Mouse (Mus musculus): ENCODE results near the gene Gm10837. TPM values are rescaled to one million over a fixed set of nuclear protein-coding genes. Genes with fewer than 3 reads are reported as not detected.
"Not testable (repeated sequence)": the region's sequence is repeated elsewhere in the genome, so short reads cannot be mapped to it uniquely, and the experiment has no call there.

Gene Gm10837
- total RNA-seq (2022): not detected

DNA sequence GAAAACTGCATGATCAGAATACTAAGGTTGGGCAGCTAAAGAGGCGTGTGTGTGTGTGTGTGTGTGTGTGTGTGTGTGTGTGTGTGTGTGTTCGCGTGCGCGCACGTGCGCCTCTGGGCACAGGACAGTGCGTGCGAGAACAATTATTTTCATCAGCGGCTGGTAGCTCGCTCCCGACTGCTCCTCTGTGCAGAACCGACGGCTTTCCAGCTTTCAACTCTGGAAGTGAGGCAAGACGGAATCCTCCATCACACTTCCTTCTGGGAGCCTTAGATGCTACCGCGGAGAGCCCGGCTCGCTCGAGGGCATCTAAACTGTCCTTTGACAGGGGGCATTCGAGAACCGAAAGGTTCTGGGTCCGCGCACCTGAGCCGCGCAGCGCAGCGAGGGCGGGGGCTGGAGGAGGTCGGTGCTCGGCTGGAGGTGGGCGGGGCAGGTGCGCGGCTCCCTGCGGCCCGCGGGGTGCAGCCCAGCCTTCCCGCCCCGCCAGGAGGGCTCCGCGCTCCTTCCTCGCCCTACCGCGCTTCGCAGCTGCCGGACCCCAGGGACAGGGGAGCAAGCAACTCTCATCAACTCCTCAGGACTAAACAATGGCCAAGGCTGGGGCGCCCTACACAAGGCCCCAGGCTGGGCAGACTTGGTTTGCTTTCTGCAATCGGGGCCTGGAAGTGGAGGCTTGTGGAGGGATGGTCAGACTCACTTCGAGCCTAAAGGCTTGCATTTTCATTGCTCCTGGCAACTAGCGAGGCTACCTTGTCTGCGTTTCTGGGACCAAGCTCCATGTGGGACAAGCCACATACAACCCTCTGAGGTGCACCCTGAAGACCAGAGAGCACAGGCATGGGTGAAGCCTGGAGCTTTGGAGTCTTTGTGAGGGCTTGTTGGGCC lies at the start of gene Gm10837:
Gene Gm10837, plus strand, starts transcription at position 146 of the 888 bp plus-strand sequence.
- no peak for DNase-seq (ENCODE audit: low spot score)

GRCm38 (mm10) chr14:122449601-122450495 lies 40.5 kb upstream of the Gm10837 start:
- DNase-seq (ENCODE audit: low spot score): no peak

- DNase-seq (ENCODE audit: low spot score): no peak
Measured at GRCm38 (mm10) chr14:122450496-122451382, 39.6 kb upstream of the Gm10837 start, which contains the start of gene Gm5089. TSS of gene Gm5089 (minus strand) at chr14:122451115.

GRCm38 (mm10) chr14:122451551-122452145 lies 38.7 kb upstream of the Gm10837 start:
- DNase-seq (ENCODE audit: low spot score): no peak

GRCm38 (mm10) chr14:122452701-122453387 lies 37.5 kb upstream of the Gm10837 start:
- no peak for DNase-seq (ENCODE audit: low spot score)

GRCm38 (mm10) chr14:122453388-122453995 lies 36.9 kb upstream of the Gm10837 start:
- no peak for DNase-seq (ENCODE audit: low spot score)

GRCm38 (mm10) chr14:122453996-122454738 lies 36.2 kb upstream of the Gm10837 start:
- no peak for DNase-seq (ENCODE audit: low spot score)

DNA sequence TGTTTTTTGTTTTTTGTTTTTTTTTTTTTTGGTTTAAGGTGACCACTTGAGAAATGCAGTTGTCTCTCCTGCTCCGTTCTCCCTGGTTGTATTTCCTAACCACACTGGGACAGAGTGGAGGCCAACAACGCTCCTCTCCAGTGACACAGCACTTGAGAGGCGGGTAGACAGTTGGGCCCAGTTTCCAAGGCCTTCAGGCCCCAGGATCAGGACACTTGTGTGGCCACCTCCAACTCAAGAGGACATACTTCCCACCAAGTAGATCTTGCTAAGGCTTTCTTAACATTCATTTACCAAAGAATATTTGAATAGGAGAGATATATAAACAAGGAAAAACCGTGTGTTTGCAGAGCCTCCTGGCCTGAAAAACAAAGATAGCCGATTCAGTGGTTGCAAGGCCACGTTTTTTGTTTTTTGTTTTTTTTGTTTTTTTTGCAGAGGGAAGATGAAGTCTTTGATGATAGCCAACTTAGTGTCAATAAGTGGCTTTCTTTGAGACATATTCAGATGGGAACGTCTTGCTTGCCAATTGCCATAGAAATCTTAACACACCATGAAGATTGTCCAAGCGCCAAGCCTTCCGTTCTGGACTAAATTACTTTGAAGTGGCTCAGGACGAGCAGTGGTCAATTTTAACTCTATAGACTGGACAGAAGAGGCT lies 35.4 kb upstream of the Gm10837 start:
- no peak for DNase-seq (ENCODE audit: low spot score)

- DNase-seq (ENCODE audit: low spot score): no peak
Measured at GRCm38 (mm10) chr14:122455562-122455958, 34.8 kb upstream of the Gm10837 start.

DNA sequence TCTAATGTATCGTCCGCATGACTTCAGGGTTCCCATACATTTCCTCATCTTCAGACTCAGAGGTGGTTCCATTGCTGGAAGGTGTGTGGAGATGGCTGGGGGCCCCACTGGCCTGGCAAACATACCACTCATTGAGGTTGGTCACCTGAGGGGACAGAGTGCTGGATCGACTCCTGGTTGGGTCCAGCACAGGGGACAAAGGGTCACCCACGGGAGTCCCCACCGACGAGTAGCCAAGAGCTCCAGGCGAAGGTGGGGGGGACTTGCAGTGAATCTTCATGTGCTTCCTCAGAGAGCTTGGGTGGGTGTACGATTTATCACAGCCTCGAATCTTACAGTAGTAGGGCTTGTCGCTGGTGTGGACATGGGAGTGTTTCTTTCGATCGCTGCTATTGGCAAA lies 31.1 kb upstream of the Gm10837 start:
- DNase-seq (ENCODE audit: low spot score): not testable (repeated sequence)

- no peak for DNase-seq (ENCODE audit: low spot score)
Measured at GRCm38 (mm10) chr14:122459776-122460175, 30.6 kb upstream of the Gm10837 start.

DNA sequence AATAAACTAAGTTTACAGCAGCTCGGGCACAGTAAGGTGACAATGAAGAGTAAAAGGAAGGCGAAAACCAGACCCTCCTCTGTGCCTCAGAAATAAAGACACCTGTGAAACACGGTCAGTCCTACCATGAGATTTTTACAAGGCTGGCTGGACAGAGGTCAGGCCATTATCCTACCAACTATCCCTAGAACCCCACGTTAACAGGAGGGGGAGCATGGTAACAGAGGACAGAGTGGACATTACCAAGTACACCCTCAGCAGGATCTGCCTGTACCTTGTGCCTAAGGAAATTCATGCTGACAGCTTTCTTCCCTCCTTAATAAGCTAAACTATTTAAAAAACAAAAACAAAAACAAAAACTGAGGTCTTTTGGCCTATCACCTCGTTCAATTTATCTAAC lies 30.2 kb upstream of the Gm10837 start:
- DNase-seq (ENCODE audit: low spot score): no peak

- no peak for DNase-seq (ENCODE audit: low spot score)
Measured at GRCm38 (mm10) chr14:122461500-122461899, 28.9 kb upstream of the Gm10837 start.

GRCm38 (mm10) chr14:122461966-122462365 lies 28.4 kb upstream of the Gm10837 start:
- no peak for DNase-seq (ENCODE audit: low spot score)

DNA sequence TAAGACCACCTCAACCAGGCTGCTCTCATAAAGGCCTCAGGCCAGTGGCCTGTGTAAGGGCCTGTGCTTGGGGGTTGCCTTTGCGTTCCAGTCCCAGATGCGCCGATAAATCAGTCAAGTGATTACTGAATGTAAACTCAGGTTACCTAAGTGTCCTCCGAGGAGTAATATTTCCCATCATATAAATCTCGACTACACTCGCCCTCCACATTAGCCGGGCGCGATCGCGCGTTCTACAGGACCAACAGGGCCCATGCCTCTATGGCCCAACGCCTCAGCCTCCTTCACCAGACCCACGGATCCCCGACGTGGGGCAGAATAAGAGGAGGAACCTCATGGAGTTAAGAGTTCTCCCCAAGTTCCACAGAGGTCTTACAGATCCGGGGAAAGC lies 27.7 kb upstream of the Gm10837 start:
- no peak for DNase-seq (ENCODE audit: low spot score)

- no peak for DNase-seq (ENCODE audit: low spot score)
Measured at GRCm38 (mm10) chr14:122463080-122463691, 27.2 kb upstream of the Gm10837 start.

DNA sequence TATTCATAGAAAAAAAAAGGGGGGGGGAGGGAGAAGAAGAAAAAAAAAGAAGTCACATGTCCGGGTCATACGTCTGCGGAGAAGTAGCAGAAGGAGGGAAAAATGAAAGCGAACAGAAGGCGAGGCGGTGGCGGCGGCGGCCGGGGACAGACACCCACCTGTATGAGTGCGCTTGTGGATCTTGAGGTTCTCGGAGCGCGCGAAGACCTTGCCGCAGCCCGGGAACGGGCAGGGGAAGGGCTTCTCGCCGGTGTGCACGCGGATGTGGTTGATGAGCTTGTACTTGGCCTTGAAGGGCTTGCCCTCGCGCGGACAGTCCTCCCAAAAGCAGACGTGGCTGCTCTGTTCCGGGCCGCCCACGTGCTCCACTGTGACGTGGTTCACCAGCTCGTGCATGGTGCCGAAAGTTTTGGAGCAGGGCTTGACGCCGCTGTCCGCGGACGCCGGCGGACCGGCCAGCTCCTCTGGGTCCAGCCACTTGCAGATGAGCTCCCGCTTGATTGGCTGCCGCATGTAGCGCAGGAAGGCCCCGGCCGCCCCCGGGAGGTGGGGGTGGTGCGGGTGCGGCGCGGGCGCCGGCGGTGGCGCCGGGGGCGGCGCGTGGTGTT lies 26.5 kb upstream of the Gm10837 start:
- not testable (repeated sequence) for DNase-seq (ENCODE audit: low spot score)

GRCm38 (mm10) chr14:122464351-122464762 lies 26.0 kb upstream of the Gm10837 start:
- DNase-seq (ENCODE audit: low spot score): no peak

Data from heart, adult 8-10 months (tissue).